In genomic region chr8:13530941-13531340, GRCm38 (mm10) we compare ENCODE assay signal across 9 mouse cellular contexts. TPM values are rescaled to one million over a fixed set of nuclear protein-coding genes. Genes with fewer than 3 reads are reported as not detected.
A peak's percentile ranks its signal among the peaks of the same experiment; 100 is the strongest.
DNase-seq lines count a peak whose midpoint lies in the region; ATAC-seq and TF ChIP-seq lines count a peak whose summit lies in the region.
"Had no signal": no experiment of that assay in that cellular context is flagged by ENCODE, and none has a peak within 500 bp of the region (broad histone marks: within the 10 kb centered on the region; RNA-seq: fewer than 3 reads in every experiment).

No protein-coding gene starts in this region.

- H3K27me3 ChIP-seq in C2C12 (ENCODE audit: control insufficient read depth, insufficient read depth, insufficient read length): no peaks in the 10 kb centered on the region
- no peaks in the 10 kb centered on the region for H3K27me3 ChIP-seq in forebrain, postnatal 0 days (ENCODE audit: insufficient read depth, low read length)

- H3K79me2 ChIP-seq in C2C12 (ENCODE audit: control insufficient read depth, insufficient read depth): no peaks in the 10 kb centered on the region

- no peaks in the 10 kb centered on the region for H3K9me3 ChIP-seq in forebrain, postnatal 0 days (ENCODE audit: low read length)

- no peak for TF ChIP-seq CTCF in C2C12 (IDR thresholded peaks at IDR 0.05; ENCODE audit: control insufficient read depth, insufficient read depth, insufficient read length)
- no peak for TF ChIP-seq CTCF in forebrain, postnatal 0 days (IDR thresholded peaks at IDR 0.05; ENCODE audit: low read depth)

- peaks cover 15% of the 10 kb centered on the region for H3K4me1 ChIP-seq in forebrain, postnatal 0 days (ENCODE audit: insufficient read depth)

- no peak overlapping the region for H3K27ac ChIP-seq in forebrain, postnatal 0 days (ENCODE audit: low read depth, low read length)

- no peaks in the 10 kb centered on the region for H3K36me3 ChIP-seq in C2C12 (ENCODE audit: control insufficient read depth, insufficient read depth)
- H3K36me3 ChIP-seq in forebrain, postnatal 0 days (ENCODE audit: insufficient read depth): no peaks in the 10 kb centered on the region

- no peaks in the 10 kb centered on the region for H3K79me3 ChIP-seq in C2C12 (ENCODE audit: low read depth)

- no peak overlapping the region for H3K4me2 ChIP-seq in forebrain, postnatal 0 days (ENCODE audit: low read depth)

- DNase-seq in adrenal gland, postnatal 10 days: peak; percentile 92
- peak; percentile 70 for DNase-seq in forebrain, postnatal 0 days
- DNase-seq in heart, postnatal 4 days: peak; percentile 93
- DNase-seq in layer of hippocampus, postnatal 14 days (ENCODE audit: low spot score in 2 of 2): peak; percentile 65 to 67
- peak; percentile 52 to 59 for DNase-seq in spleen, postnatal 36 days (ENCODE audit: low spot score in 2 of 2)

- peak; percentile 72 for ATAC-seq in forebrain, postnatal 0 days
- ATAC-seq in megakaryocyte progenitor cell, adult 5-6 weeks (replicated peaks; ENCODE audit: poor library complexity): peak; percentile 95
- no peak for ATAC-seq in megakaryocyte, adult 5-6 weeks (ENCODE audit: poor library complexity, severe bottlenecking)

- H3K4me3 ChIP-seq in C2C12 (ENCODE audit: insufficient read depth, poor library complexity, severe bottlenecking): no peak overlapping the region
- no peak overlapping the region for H3K4me3 ChIP-seq in forebrain, postnatal 0 days (ENCODE audit: low read depth, low read length)

- H3K9ac ChIP-seq in forebrain, postnatal 0 days: no peak overlapping the region

- no peak overlapping the region for H3ac ChIP-seq in C2C12 (ENCODE audit: control insufficient read depth, insufficient read length, low read depth)

- 16% methylated on average over 5 of the region's 5 CpGs for WGBS in forebrain, postnatal 0 days

TF ChIP-seq in C2C12, 6 proteins besides CTCF, POLR2A, EP300 and RAD21:
- peak; percentile 76 for TF ChIP-seq USF1 (IDR thresholded peaks at IDR 0.05; ENCODE audit: low read depth)
- no peak for TF ChIP-seq FOSL1 (IDR thresholded peaks at IDR 0.05; ENCODE audit: insufficient read depth, low read length, poor library complexity, severe bottlenecking)
- TF ChIP-seq MYOG (IDR thresholded peaks at IDR 0.05; ENCODE audit: control insufficient read depth, extremely low read depth, insufficient read length): no peak
- no peak for TF ChIP-seq CEBPB (IDR thresholded peaks at IDR 0.05; ENCODE audit: low read depth)
- TF ChIP-seq MAX (IDR thresholded peaks at IDR 0.05): peak; percentile 22

RNA-seq across cellular contexts. Expression of gene 1700029H14Rik, which starts 31.3 kb away (rescaled TPM):
- polyA plus RNA-seq in C2C12 (2012; fragmentation: generic; extraction: Trizol): not detected
- not detected for total RNA-seq in adrenal gland, postnatal 10 days (2021)
- 0.14 and 0.31 TPM in 2 replicates for total RNA-seq in forebrain, postnatal 0 days (2014; rRNA removed)
- polyA plus RNA-seq in forebrain, postnatal 0 days (2015; fragmentation: Nextera tagmentation; extraction: Ambion mirVana): not detected in 2 replicates
- not detected for total RNA-seq in heart, postnatal 4 days (2021)
- 1 to 10 TPM in 1 of 2 experiments, under 1 TPM in 1; 0.41 to 1.3 TPM for total RNA-seq in layer of hippocampus, postnatal 14 days (2021)
- 0.17 TPM in 1 of 2 replicates, not detected in the other for total RNA-seq in megakaryocyte progenitor cell, adult 5-6 weeks (2015)
- not detected in 2 replicates for total RNA-seq in megakaryocyte progenitor cell, adult 5-6 weeks (2017)
- total RNA-seq in megakaryocyte, adult 5-6 weeks (2015): not detected in 2 replicates
- not detected in 2 replicates for total RNA-seq in megakaryocyte, adult 5-6 weeks (2017)

RNA-seq across cellular contexts. Expression of gene Gas6, which starts 36.7 kb away (rescaled TPM):
- polyA plus RNA-seq in C2C12 (2012; fragmentation: generic; extraction: Trizol): 0.73 TPM
- 10 to 100 TPM; 98.1 to 99.0 TPM for total RNA-seq in adrenal gland, postnatal 10 days (2021)
- 64.2 and 65.7 TPM in 2 replicates for total RNA-seq in forebrain, postnatal 0 days (2014; rRNA removed)
- polyA plus RNA-seq in forebrain, postnatal 0 days (2015; fragmentation: Nextera tagmentation; extraction: Ambion mirVana): 48.7 and 57.0 TPM in 2 replicates
- 100 to 1,000 TPM; 148 to 153 TPM for total RNA-seq in heart, postnatal 4 days (2021)
- 100 to 1,000 TPM; 104 to 115 TPM for total RNA-seq in layer of hippocampus, postnatal 14 days (2021)
- not detected in 2 replicates for total RNA-seq in megakaryocyte progenitor cell, adult 5-6 weeks (2015)
- 0.12 and 0.84 TPM in 2 replicates for total RNA-seq in megakaryocyte progenitor cell, adult 5-6 weeks (2017)
- 0.43 and 0.56 TPM in 2 replicates for total RNA-seq in megakaryocyte, adult 5-6 weeks (2015)
- 0.77 and 1.6 TPM in 2 replicates for total RNA-seq in megakaryocyte, adult 5-6 weeks (2017)
- total RNA-seq: neutrophil, adult 5-6 weeks had no signal

Comparison
In these comparisons a context has a peak if more than half of its experiments do, and no peak if none do; other contexts are left out.
1. RNA of gene Gas6, which starts 36.7 kb away (total RNA-seq): 148 to 153 TPM in heart, postnatal 4 days, 104 to 115 TPM in layer of hippocampus, postnatal 14 days, 98.1 to 99.0 TPM in adrenal gland, postnatal 10 days and 64.2 to 65.7 TPM in forebrain, postnatal 0 days; 0.43 to 1.6 TPM in megakaryocyte, adult 5-6 weeks and 0.12 to 0.84 TPM in megakaryocyte progenitor cell, adult 5-6 weeks; every median in the first group is over 10 times any median in the second.
2. Peak in every context shown above with its lines, with median percentiles within 50 percentile points of each other: DNase-seq.